Mouse (Mus musculus) embryonic fibroblast, embryonic 13.5 days (primary cell): Measurements from ENCODE around the gene Acot7.

Source experiments
- CTCF ChIP-seq: IDR thresholded peaks from 2 replicates; pipeline ENCODE4 v1.5.1; 2011; ENCODE audit warnings: mild to moderate bottlenecking, control low read depth, low read length, moderate library complexity, borderline replicate concordance; ENCODE audit not compliant: insufficient read depth
- POLR2A ChIP-seq: IDR thresholded peaks from 2 replicates; pipeline ENCODE4 v1.6.1; 2011; ENCODE audit warnings: low read depth, mild to moderate bottlenecking, control low read depth, low read length, moderate library complexity

DNA sequence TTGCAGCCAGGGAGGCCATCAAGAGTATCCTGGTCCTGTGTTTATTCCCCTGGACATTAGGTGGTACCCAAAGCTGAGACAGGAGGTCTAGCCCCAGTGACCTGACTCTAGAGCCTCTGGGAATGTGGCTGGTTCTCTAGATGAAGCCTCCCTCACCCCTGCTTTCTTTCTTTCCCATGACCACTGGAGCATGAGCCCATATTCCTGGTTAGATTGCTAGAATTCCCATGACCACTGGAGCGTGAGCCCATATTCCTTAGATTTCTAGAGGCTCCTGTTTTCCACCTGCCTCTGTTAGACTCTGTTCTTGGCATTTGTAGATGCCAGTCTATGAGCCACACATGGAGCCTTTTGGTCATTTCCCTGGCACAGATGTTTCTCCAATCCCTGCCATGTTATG is 24.5 kb downstream of the Acot7 start:
- TF ChIP-seq CTCF (no peak), POLR2A (no peak)
